Mouse (Mus musculus) heart, postnatal 0 days (tissue): ENCODE data around the gene Sec16b.

Experiments used
- CTCF ChIP-seq: IDR thresholded peaks from 2 replicates; pipeline ENCODE4 v1.5.1; 2016; ENCODE audit warnings: antibody characterized with exemption, control low read depth, low read depth
- EP300 ChIP-seq: IDR thresholded peaks from 2 replicates; pipeline ENCODE4 v1.6.1; 2016; ENCODE audit warnings: antibody characterized with exemption, low read depth

- TF ChIP-seq CTCF: no peak
- no peak for TF ChIP-seq EP300
Observed at GRCm38 (mm10) chr1:157512690-157513448, 6.3 kb downstream of the Sec16b start.
